Mouse (Mus musculus) kidney, adult 2 months (tissue): ENCODE measurements around the gene Cdk16. TPM values are rescaled to one million over a fixed set of nuclear protein-coding genes. Genes with fewer than 3 reads are reported as not detected.

Experiments used
- DNase-seq: peaks from one replicate; pipeline ENCODE4 v3.0.0; 2021
- H3K27ac ChIP-seq: fragments of 200-500 bp; 2 replicates; pipeline ENCODE4 v1.5.1; 2012; ENCODE audit warnings: low read depth, low read length, control low read depth, inconsistent platforms; ENCODE audit not compliant: insufficient read depth
- H3K27me3 ChIP-seq: fragments of 200-500 bp; replicated peaks from 2 replicates; pipeline ENCODE4 v1.6.1; 2012; ENCODE audit warnings: mild to moderate bottlenecking, moderate library complexity, low read length, inconsistent platforms; ENCODE audit not compliant: control insufficient read depth, insufficient read depth
- H3K36me3 ChIP-seq: fragments of 200-500 bp; 2 replicates; pipeline ENCODE4 v1.6.1; 2012; ENCODE audit warnings: mild to moderate bottlenecking, moderate library complexity, low read length, inconsistent platforms; ENCODE audit not compliant: control insufficient read depth, insufficient read depth
- H3K4me1 ChIP-seq: fragments of 200-500 bp; 2 replicates; pipeline ENCODE4 v1.6.1; 2011; ENCODE audit warnings: low read length; ENCODE audit not compliant: control insufficient read depth, insufficient read depth
- H3K4me3 ChIP-seq: fragments of 200-500 bp; 2 replicates; pipeline ENCODE4 v1.5.1; 2011; ENCODE audit warnings: mild to moderate bottlenecking, low read depth, low read length, control low read depth; ENCODE audit not compliant: insufficient read depth
- CTCF ChIP-seq: fragments of 200-500 bp; conservative IDR thresholded peaks from 2 replicates; pipeline ENCODE4 v1.5.1; 2011; ENCODE audit warnings: low read depth, mild to moderate bottlenecking, control low read depth, low read length, moderate library complexity, mixed read lengths; ENCODE audit not compliant: insufficient read depth, insufficient read length
- POLR2A ChIP-seq: fragments of 200-500 bp; IDR thresholded peaks from one replicate; pipeline ENCODE4 v1.6.1; 2011; ENCODE audit warnings: low read depth, low read length, control low read depth
- WGBS: fragments of 180-500 bp; shearing (Covaris S2); methylation state at CpG from one replicate; pipeline ENCODE4 v1.1.7; 2018; 5-methylcytosine and 5-hydroxymethylcytosine counted together
- polyA plus RNA-seq: library from polyadenylated mRNA; depleted of rRNA; stranded (reverse); fragments of >200 nt; gene quantifications from 2 replicates; pipeline ENCODE4 v1.2.3, GENCODE M21; 2012; rRNA removed

The Cdk16 gene
- 148 and 163 TPM in 2 replicates for polyA plus RNA-seq

DNA sequence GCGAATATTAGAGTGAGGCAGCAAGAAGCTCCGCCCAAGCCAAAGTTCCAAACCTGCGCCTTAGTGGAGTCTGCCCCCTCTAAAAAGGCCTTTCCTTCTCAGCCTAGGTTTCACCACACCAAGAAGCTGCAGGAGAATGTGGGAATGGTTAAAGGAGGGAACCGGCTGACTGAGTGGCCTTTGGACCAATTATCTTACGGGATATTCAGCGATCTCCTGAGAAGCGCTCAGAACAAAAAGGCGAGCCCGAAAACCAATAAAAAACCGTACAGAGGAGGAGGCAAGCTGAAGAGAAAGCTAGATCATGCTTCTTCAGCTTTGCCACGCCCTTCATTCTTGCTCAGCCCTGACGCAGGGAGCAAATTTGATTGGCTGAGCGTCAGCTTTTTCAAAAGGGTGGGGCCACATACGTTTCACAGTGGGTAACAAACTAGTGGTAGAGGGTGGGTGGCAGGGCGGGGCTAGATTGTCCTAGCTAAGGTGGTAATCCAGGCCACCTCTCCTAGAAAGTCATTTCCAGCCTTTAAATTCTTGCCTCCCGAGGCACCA, at the start of gene Cdk16:
TSS of gene Cdk16 (plus strand) at position 436 of the 549 bp plus-strand sequence.
- peak within 1 kb of the TSS; percentile 97 for H3K4me3 ChIP-seq
- H3K27ac ChIP-seq, result peak within 1 kb of the TSS; percentile 92
- WGBS, result under 1% methylated on average over 16 of the region's 16 CpGs
- H3K4me1 ChIP-seq, result peaks cover 7% of the 10 kb centered on the region; the same call in 1 of the 2 replicates
- DNase-seq, result peak; percentile 96
- TF ChIP-seq CTCF (no peak), POLR2A (no peak)
- H3K27me3 ChIP-seq, result no peaks in the 10 kb centered on the region
- no peaks in the 10 kb centered on the region for H3K36me3 ChIP-seq

DNA sequence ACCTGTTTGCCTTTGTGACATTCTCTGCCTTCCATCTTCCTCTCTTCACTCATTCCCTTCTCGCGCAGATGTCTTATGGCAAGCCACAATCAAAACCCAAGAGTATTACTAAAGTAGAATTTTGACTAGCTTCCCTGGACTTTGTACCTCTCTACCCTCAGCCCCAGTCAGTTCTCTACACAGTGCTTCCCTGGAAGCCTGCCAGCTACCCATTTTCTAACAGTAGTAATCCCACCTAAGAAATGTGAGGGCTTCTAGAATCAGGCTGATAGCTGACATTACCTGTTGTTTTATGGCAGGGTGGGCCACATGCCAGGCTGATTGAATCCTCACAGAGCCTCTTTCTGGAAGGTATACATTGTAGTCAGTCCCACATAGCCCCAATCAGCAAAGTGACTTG, 49.6 kb upstream of the Cdk16 start:
- Histone ChIP-seq H3K36me3 (no peaks in the 10 kb centered on the region; the same call in 1 of the 2 replicates), H3K4me1 (peaks cover 6% of the 10 kb centered on the region; the same call in 1 of the 2 replicates), H3K4me3 (no peak overlapping the region), H3K27me3 (no peaks in the 10 kb centered on the region), H3K27ac (no peak overlapping the region)
- DNase-seq, result peak; percentile 49
- TF ChIP-seq POLR2A (no peak), CTCF (no peak)
- WGBS, result 56% methylated on average over 2 of the region's 2 CpGs

DNA sequence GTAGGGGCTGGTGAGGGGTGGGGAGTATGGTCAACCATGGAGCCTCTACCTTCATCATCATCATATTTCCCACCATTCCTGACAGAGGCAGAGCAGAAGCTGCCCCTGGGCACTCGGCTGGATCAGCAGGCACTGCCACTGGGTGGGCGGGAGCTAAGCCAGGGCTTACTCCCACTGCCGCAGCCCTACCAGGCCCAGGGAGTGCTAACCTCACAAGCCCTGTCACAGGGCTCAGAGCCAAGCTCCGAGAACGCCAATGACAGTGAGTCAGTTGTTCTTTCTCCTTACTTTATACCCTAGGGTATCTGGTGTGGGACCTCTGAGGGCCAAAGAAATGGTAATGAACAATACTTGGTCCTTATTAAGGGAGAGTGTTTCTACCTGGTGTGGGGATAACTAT, 43.0 kb upstream of the Cdk16 start:
- no peak overlapping the region for H3K27ac ChIP-seq
- WGBS, result 54% methylated on average over 5 of the region's 5 CpGs
- TF ChIP-seq POLR2A, result no peak

DNA sequence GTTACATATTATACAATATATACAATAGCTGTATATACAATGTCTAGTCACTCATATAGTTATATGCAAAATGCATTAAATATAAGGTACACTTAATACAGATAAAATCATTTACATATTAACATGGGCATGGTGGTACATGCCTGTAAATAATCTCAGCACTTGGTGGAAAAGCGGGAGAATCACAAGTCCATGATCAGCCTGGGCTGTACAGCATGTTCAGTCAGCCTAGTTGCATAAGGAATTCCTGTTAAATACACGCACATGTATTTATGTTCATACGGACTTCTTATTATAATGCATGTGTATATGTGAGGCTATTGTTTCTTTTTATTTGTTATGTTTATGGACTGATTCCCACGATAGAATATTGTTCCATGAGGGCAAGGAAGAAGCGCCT, 30.2 kb upstream of the Cdk16 start:
- Histone ChIP-seq H3K4me3 (no peak overlapping the region), H3K4me1 (no peaks in the 10 kb centered on the region), H3K27me3 (no peaks in the 10 kb centered on the region), H3K36me3 (no peaks in the 10 kb centered on the region), H3K27ac (no peak overlapping the region)
- DNase-seq, result no peak
- TF ChIP-seq POLR2A (no peak), CTCF (no peak)
- WGBS, result 15% methylated on average over 5 of the region's 5 CpGs

More for the DNA sequence above, 43.0 kb upstream of the Cdk16 start:
- H3K36me3 ChIP-seq, result no peaks in the 10 kb centered on the region; the same call in 1 of the 2 replicates
- H3K27me3 ChIP-seq, result no peaks in the 10 kb centered on the region
- DNase-seq, result no peak
- no peaks in the 10 kb centered on the region for H3K4me1 ChIP-seq
- no peak overlapping the region for H3K4me3 ChIP-seq

DNA sequence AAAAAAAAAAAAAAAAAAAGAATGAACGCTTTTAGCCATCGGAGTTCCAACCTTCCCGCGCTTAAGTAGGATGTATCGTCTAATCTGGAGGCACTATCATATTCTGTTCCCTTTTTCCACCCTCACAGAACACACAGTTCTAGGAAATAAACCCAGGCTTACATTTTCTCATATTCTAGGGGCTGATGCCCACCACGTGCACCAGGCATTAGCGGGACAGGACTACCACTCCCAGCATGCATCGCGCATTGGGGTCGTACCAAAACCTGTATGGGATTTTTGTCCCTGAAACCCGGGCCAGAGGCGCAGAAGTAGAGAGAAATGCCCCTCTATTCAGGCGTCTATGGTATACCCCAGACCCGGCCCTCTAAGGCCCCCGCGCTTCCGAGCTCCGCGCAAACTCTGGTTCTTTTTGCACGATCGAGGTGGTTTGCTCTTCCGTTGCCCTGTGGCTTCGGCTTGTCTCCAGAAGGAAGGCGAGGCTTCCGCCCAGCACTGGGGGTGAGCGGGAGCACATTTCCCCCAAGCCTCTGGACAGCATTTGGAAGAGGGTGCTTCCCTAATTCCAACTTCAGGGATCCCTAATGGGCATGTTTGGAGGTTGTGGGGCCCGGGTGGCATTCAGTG, 29.6 kb upstream of the Cdk16 start, which contains the start of gene Uba1:
TSS of gene Uba1 (plus strand) at position 301 of the 627 bp plus-strand sequence.
- Histone ChIP-seq H3K27ac (0 out of 2 replicates have a peak within 1 kb of the TSS, but pooled peaks have one; percentile 20), H3K27me3 (no peaks in the 10 kb centered on the region), H3K4me3 (peak within 1 kb of the TSS; percentile 89), H3K36me3 (no peaks in the 10 kb centered on the region), H3K4me1 (no peaks in the 10 kb centered on the region)
- 2% methylated on average over 27 of the region's 27 CpGs for WGBS
- DNase-seq, result peak; percentile 79
- TF ChIP-seq POLR2A, result no peak
- TF ChIP-seq CTCF, result no peak

DNA sequence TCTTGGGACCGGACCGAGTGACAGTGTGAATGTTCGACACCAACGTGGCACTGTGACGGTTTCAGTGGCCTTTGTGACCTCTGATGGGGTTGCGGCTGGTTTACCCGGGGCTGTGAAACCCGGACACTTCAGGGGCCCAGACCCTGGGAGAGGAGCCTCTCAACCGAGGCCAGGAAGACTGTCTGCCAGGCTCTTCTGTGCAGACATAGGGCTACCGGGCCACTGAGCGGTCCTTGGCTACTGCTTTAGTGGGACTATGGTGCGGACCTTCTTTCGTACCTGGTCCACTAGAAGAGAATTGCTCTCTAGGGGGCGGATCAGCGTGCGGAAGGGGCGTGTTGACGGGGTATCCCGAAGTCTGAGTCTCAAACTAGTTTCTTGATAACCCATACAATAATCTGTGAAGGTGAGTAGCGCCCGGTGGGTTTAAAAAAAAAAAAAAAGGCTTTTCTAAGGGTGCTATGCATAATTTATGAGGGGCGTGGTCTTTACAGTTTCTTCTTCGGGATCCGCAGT, 28.8 kb upstream of the Cdk16 start:
- Histone ChIP-seq H3K4me3 (peak overlapping the region; percentile 89), H3K4me1 (peaks cover 3% of the 10 kb centered on the region; the same call in 1 of the 2 replicates), H3K27ac (no peak overlapping the region), H3K27me3 (no peaks in the 10 kb centered on the region), H3K36me3 (no peaks in the 10 kb centered on the region)
- WGBS, result 0% methylated on average over 24 of the region's 24 CpGs
- TF ChIP-seq CTCF (no peak), POLR2A (no peak)
- peak; percentile 21 for DNase-seq

DNA sequence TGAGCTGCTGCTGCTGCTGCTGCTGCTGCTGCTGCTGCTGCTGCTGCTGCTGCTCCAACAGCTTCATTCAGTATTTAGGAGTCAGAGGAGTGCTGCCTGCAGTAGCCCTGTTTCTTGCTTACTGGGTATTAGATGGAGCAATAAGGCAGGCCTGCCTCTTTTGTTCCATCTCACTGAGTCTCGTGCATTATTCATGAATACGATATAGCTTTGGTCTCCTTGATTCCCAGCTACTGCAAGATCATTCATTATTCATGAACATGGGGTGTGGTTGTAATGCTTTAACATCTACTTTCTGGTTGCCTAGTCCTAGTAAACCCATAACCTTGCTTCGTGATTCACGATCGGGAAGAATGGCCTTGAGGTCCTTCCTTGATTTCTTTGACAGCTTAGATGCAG, 25.4 kb upstream of the Cdk16 start:
- WGBS, result 4% methylated on average over 5 of the region's 5 CpGs
- Histone ChIP-seq H3K4me3 (no peak overlapping the region), H3K4me1 (peaks cover 3% of the 10 kb centered on the region; the same call in 1 of the 2 replicates), H3K27ac (no peak overlapping the region), H3K36me3 (no peaks in the 10 kb centered on the region), H3K27me3 (no peaks in the 10 kb centered on the region)
- no peak for DNase-seq
- no peak for TF ChIP-seq POLR2A
- no peak for TF ChIP-seq CTCF
